Mouse (Mus musculus): ENCODE measurements at regions not wholly inside any gene's neighbourhood (a gene's known extent, or its start where the extent isn't known, plus 50 kb on each side); places are given as distances from the start of the nearest gene placed in this dataset.

- no peaks in the 10 kb centered on the region for H3K27me3 ChIP-seq (ENCODE audit: control insufficient read depth, insufficient read depth, low read length)
- no peak for DNase-seq (ENCODE audit: low spot score)
- H3K36me3 ChIP-seq (ENCODE audit: control insufficient read depth, insufficient read depth, low read length), result no peaks in the 10 kb centered on the region
- H3K4me3 ChIP-seq (ENCODE audit: low read depth, low read length), result no peak overlapping the region
- no peaks in the 10 kb centered on the region for H3K9me3 ChIP-seq (ENCODE audit: control insufficient read depth, low read length)
- TF ChIP-seq EP300 (optimal IDR thresholded peaks at IDR 0.05), result no peak
- TF ChIP-seq CTCF (IDR thresholded peaks at IDR 0.05; ENCODE audit: low read depth), result no peak
- ATAC-seq (ENCODE audit: low FRiP score, low TSS enrichment), result no peak
- WGBS, result 78% methylated on average over 2 of the region's 2 CpGs
- no peak overlapping the region for H3K4me2 ChIP-seq (replicated peaks; ENCODE audit: low read depth)
- H3K4me1 ChIP-seq (replicated peaks; ENCODE audit: control insufficient read depth, insufficient read depth), result no peaks in the 10 kb centered on the region
- no peak overlapping the region for H3K27ac ChIP-seq (replicated peaks)
- no peak overlapping the region for H3K9ac ChIP-seq (ENCODE audit: low read length)
These were observed 69.5 kb upstream of the Aoah start for GRCm38 (mm10) chr13:20724419-20724818.

GRCm38 (mm10) chr13:20725556-20725955 is 68.4 kb upstream of the Aoah start:
- DNase-seq (ENCODE audit: low spot score), result no peak
- Histone ChIP-seq H3K27me3 (ENCODE audit: control insufficient read depth, insufficient read depth, low read length) (no peaks in the 10 kb centered on the region), H3K9ac (ENCODE audit: low read length) (no peak overlapping the region), H3K4me1 (replicated peaks; ENCODE audit: control insufficient read depth, insufficient read depth) (no peaks in the 10 kb centered on the region), H3K9me3 (ENCODE audit: control insufficient read depth, low read length) (no peaks in the 10 kb centered on the region), H3K27ac (replicated peaks) (no peak overlapping the region), H3K4me2 (replicated peaks; ENCODE audit: low read depth) (no peak overlapping the region), H3K36me3 (ENCODE audit: control insufficient read depth, insufficient read depth, low read length) (no peaks in the 10 kb centered on the region), H3K4me3 (ENCODE audit: low read depth, low read length) (no peak overlapping the region)
- TF ChIP-seq EP300 (optimal IDR thresholded peaks at IDR 0.05), result no peak
- TF ChIP-seq CTCF (IDR thresholded peaks at IDR 0.05; ENCODE audit: low read depth), result no peak
- ATAC-seq (ENCODE audit: low FRiP score, low TSS enrichment), result no peak
- 49% methylated on average over 4 of the region's 4 CpGs for WGBS

- ATAC-seq (ENCODE audit: low FRiP score, low TSS enrichment), result no peak
- WGBS, result 93% methylated on average over 3 of the region's 3 CpGs
- no peaks in the 10 kb centered on the region for H3K9me3 ChIP-seq (ENCODE audit: control insufficient read depth, low read length)
These were observed 65.8 kb upstream of the Aoah start for GRCm38 (mm10) chr13:20728064-20728463.

GRCm38 (mm10) chr13:20733046-20733445 is 60.9 kb upstream of the Aoah start:
- H3K27me3 ChIP-seq (ENCODE audit: control insufficient read depth, insufficient read depth, low read length), result no peaks in the 10 kb centered on the region
- no peaks in the 10 kb centered on the region for H3K9me3 ChIP-seq (ENCODE audit: control insufficient read depth, low read length)
- TF ChIP-seq EP300 (optimal IDR thresholded peaks at IDR 0.05) (no peak), CTCF (IDR thresholded peaks at IDR 0.05; ENCODE audit: low read depth) (no peak)
- no peak overlapping the region for H3K4me3 ChIP-seq (ENCODE audit: low read depth, low read length)
- no peak overlapping the region for H3K9ac ChIP-seq (ENCODE audit: low read length)
- no peaks in the 10 kb centered on the region for H3K36me3 ChIP-seq (ENCODE audit: control insufficient read depth, insufficient read depth, low read length)
- no peak overlapping the region for H3K27ac ChIP-seq (replicated peaks)
- ATAC-seq (ENCODE audit: low FRiP score, low TSS enrichment) (no peak), DNase-seq (ENCODE audit: low spot score) (no peak)
- 53% methylated on average over 2 of the region's 2 CpGs for WGBS
- H3K4me1 ChIP-seq (replicated peaks; ENCODE audit: control insufficient read depth, insufficient read depth), result no peaks in the 10 kb centered on the region
- no peak overlapping the region for H3K4me2 ChIP-seq (replicated peaks; ENCODE audit: low read depth)

More at GRCm38 (mm10) chr13:20728064-20728463, 65.8 kb upstream of the Aoah start:
- Histone ChIP-seq H3K36me3 (ENCODE audit: control insufficient read depth, insufficient read depth, low read length) (no peaks in the 10 kb centered on the region), H3K4me1 (replicated peaks; ENCODE audit: control insufficient read depth, insufficient read depth) (no peaks in the 10 kb centered on the region), H3K27ac (replicated peaks) (no peak overlapping the region), H3K4me3 (ENCODE audit: low read depth, low read length) (no peak overlapping the region), H3K27me3 (ENCODE audit: control insufficient read depth, insufficient read depth, low read length) (no peaks in the 10 kb centered on the region), H3K9ac (ENCODE audit: low read length) (no peak overlapping the region), H3K4me2 (replicated peaks; ENCODE audit: low read depth) (no peak overlapping the region)
- no peak for DNase-seq (ENCODE audit: low spot score)
- TF ChIP-seq EP300 (optimal IDR thresholded peaks at IDR 0.05), result no peak
- no peak for TF ChIP-seq CTCF (IDR thresholded peaks at IDR 0.05; ENCODE audit: low read depth)

GRCm38 (mm10) chr13:20734283-20734682 is 59.6 kb upstream of the Aoah start:
- H3K27me3 ChIP-seq (ENCODE audit: control insufficient read depth, insufficient read depth, low read length), result no peaks in the 10 kb centered on the region
- H3K4me3 ChIP-seq (ENCODE audit: low read depth, low read length), result no peak overlapping the region
- TF ChIP-seq CTCF (IDR thresholded peaks at IDR 0.05; ENCODE audit: low read depth), result no peak
- TF ChIP-seq EP300 (optimal IDR thresholded peaks at IDR 0.05), result no peak
- no peaks in the 10 kb centered on the region for H3K9me3 ChIP-seq (ENCODE audit: control insufficient read depth, low read length)
- WGBS, result 83% methylated on average over 3 of the region's 3 CpGs
- no peaks in the 10 kb centered on the region for H3K4me1 ChIP-seq (replicated peaks; ENCODE audit: control insufficient read depth, insufficient read depth)
- DNase-seq (ENCODE audit: low spot score) (no peak), ATAC-seq (ENCODE audit: low FRiP score, low TSS enrichment) (no peak)
- no peak overlapping the region for H3K9ac ChIP-seq (ENCODE audit: low read length)
- no peak overlapping the region for H3K4me2 ChIP-seq (replicated peaks; ENCODE audit: low read depth)
- no peak overlapping the region for H3K27ac ChIP-seq (replicated peaks)
- H3K36me3 ChIP-seq (ENCODE audit: control insufficient read depth, insufficient read depth, low read length), result no peaks in the 10 kb centered on the region

- H3K4me2 ChIP-seq (replicated peaks; ENCODE audit: low read depth), result no peak overlapping the region
- ATAC-seq (ENCODE audit: low FRiP score, low TSS enrichment), result no peak
- H3K27me3 ChIP-seq (ENCODE audit: control insufficient read depth, insufficient read depth, low read length), result no peaks in the 10 kb centered on the region
- H3K4me3 ChIP-seq (ENCODE audit: low read depth, low read length), result no peak overlapping the region
- TF ChIP-seq CTCF (IDR thresholded peaks at IDR 0.05; ENCODE audit: low read depth), result no peak
- TF ChIP-seq EP300 (optimal IDR thresholded peaks at IDR 0.05), result no peak
- no peak overlapping the region for H3K27ac ChIP-seq (replicated peaks)
- no peaks in the 10 kb centered on the region for H3K36me3 ChIP-seq (ENCODE audit: control insufficient read depth, insufficient read depth, low read length)
- H3K9me3 ChIP-seq (ENCODE audit: control insufficient read depth, low read length), result no peaks in the 10 kb centered on the region
- no peak overlapping the region for H3K9ac ChIP-seq (ENCODE audit: low read length)
- H3K4me1 ChIP-seq (replicated peaks; ENCODE audit: control insufficient read depth, insufficient read depth), result no peaks in the 10 kb centered on the region
- DNase-seq (ENCODE audit: low spot score), result no peak
These were observed 57.3 kb upstream of the Aoah start for GRCm38 (mm10) chr13:20736609-20737008.

Data from stomach, postnatal 0 days (tissue).